Mouse (Mus musculus) intestine, embryonic 16.5 days (tissue): ENCODE results near the gene Zfp14. TPM values are rescaled to one million over a fixed set of nuclear protein-coding genes. Genes with fewer than 3 reads are reported as not detected.

ENCODE experiments used
- ATAC-seq: fragments of 200-750 bp; cut with Nextera tagmentation; 2 replicates; pipeline ENCODE4 v1.8.0; 2017; ENCODE audit warnings: moderate TSS enrichment, moderate library complexity
- H3K27ac ChIP-seq: fragments of 300-500 bp; sonication (generic); 2 replicates; pipeline ENCODE4 v1.5.1; 2014; ENCODE audit warnings: mild to moderate bottlenecking, low read length
- H3K27me3 ChIP-seq: fragments of 300-500 bp; sonication (generic); replicated peaks from 2 replicates; pipeline ENCODE4 v1.6.1; 2014; ENCODE audit warnings: low read length, control low read depth, mixed read lengths; ENCODE audit not compliant: control insufficient read depth, insufficient read depth
- H3K36me3 ChIP-seq: fragments of 300-500 bp; sonication (generic); 2 replicates; pipeline ENCODE4 v1.6.1; 2014; ENCODE audit warnings: low read length, control low read depth; ENCODE audit not compliant: control insufficient read depth, insufficient read depth
- H3K4me1 ChIP-seq: fragments of 300-500 bp; sonication (generic); 2 replicates; pipeline ENCODE4 v1.6.1; 2014; ENCODE audit warnings: low read length, control low read depth, mixed read lengths; ENCODE audit not compliant: control insufficient read depth, insufficient read depth
- H3K4me2 ChIP-seq: fragments of 300-500 bp; sonication (generic); 2 replicates; pipeline ENCODE4 v1.6.1; 2014; ENCODE audit warnings: low read depth, low read length, control low read depth
- H3K4me3 ChIP-seq: fragments of 300-500 bp; sonication (generic); 2 replicates; pipeline ENCODE4 v1.5.1; 2014; ENCODE audit warnings: mild to moderate bottlenecking, low read length
- H3K9ac ChIP-seq: fragments of 300-500 bp; sonication (generic); 2 replicates; pipeline ENCODE4 v1.6.1; 2014; ENCODE audit warnings: low read depth, low read length
- H3K9me3 ChIP-seq: fragments of 300-500 bp; sonication (generic); 2 replicates; pipeline ENCODE4 v1.6.1; 2016; ENCODE audit warnings: low read length, control low read depth; ENCODE audit not compliant: control insufficient read depth
- WGBS: fragments of 180-500 bp; shearing (Covaris S2); extraction: QIAGEN DNeasy Blood & Tissue Kit; methylation state at CpG from one replicate; pipeline ENCODE4 v1.1.7; 2014; 5-methylcytosine and 5-hydroxymethylcytosine counted together
- polyA plus RNA-seq: library from polyadenylated mRNA; unstranded; fragments of >200 nt; fragmentation: Nextera tagmentation; extraction: Ambion mirVana; gene quantifications from 2 replicates; pipeline ENCODE4 v1.2.1, GENCODE M21; 2015

The Zfp14 gene
- polyA plus RNA-seq, 1 experiment from 2014 or later, result 2.0 TPM

- Histone ChIP-seq H3K9me3 (no peaks in the 10 kb centered on the region), H3K4me2 (no peak overlapping the region), H3K27ac (no peak overlapping the region), H3K4me1 (no peaks in the 10 kb centered on the region), H3K27me3 (no peaks in the 10 kb centered on the region), H3K9ac (no peak overlapping the region), H3K4me3 (no peak overlapping the region), H3K36me3 (no peaks in the 10 kb centered on the region)
- ATAC-seq, result no peak
- 94% methylated on average over 12 of the region's 12 CpGs for WGBS
Measured at GRCm38 (mm10) chr7:30034331-30034730, 16.8 kb downstream of the Zfp14 start.

DNA sequence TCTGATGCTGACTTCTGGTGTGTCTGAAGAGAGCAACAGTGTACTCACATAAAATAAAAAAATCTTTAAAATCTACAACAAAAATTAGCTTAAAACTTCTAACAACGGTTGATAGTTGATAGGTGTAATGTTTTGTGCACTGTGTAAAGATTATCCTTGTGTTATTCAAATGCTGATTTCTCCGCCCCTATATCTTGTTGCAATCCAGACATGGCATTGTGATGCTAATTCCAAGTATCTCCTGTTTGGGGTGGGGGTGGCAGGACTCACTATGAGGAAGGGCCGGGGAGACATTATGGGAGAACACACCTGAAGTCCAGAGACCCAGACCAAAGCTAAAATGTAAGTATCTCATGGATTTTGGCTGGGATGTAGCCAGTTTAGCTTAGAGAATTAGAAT is 19.8 kb downstream of the Zfp14 start:
- no peak overlapping the region for H3K4me2 ChIP-seq
- WGBS, result 87% methylated on average over 3 of the region's 3 CpGs

DNA sequence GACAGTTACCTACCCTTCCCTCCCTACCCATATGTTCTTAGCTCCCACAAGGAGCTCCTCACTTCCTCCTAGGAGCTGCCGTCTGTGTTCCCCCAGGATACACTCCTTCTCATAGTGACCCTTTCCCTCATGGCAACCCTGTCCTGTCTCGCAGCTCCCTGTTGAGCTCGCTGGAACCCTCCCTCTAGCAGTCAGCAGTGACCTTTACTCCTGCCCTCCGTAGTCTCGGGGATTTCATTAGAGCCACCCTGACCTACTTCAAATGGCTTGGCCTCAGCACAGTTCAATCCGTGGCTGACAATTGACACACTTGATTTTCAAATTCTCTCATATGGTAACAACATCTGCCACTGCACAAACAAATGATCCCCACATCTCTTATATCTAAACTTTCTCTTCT is 20.5 kb downstream of the Zfp14 start:
- no peaks in the 10 kb centered on the region for H3K27me3 ChIP-seq
- no peaks in the 10 kb centered on the region for H3K36me3 ChIP-seq
- no peak overlapping the region for H3K9ac ChIP-seq
- WGBS, result 23% methylated on average over 6 of the region's 6 CpGs
- H3K4me3 ChIP-seq, result no peak overlapping the region
- no peaks in the 10 kb centered on the region for H3K9me3 ChIP-seq
- ATAC-seq, result no peak
- no peak overlapping the region for H3K4me2 ChIP-seq
- no peaks in the 10 kb centered on the region for H3K4me1 ChIP-seq
- H3K27ac ChIP-seq, result no peak overlapping the region

More for the DNA sequence above, 19.8 kb downstream of the Zfp14 start:
- H3K9me3 ChIP-seq, result no peaks in the 10 kb centered on the region
- ATAC-seq, result no peak
- H3K27ac ChIP-seq, result no peak overlapping the region
- H3K27me3 ChIP-seq, result no peaks in the 10 kb centered on the region
- no peak overlapping the region for H3K9ac ChIP-seq
- no peaks in the 10 kb centered on the region for H3K36me3 ChIP-seq
- H3K4me3 ChIP-seq, result no peak overlapping the region
- H3K4me1 ChIP-seq, result no peaks in the 10 kb centered on the region

DNA sequence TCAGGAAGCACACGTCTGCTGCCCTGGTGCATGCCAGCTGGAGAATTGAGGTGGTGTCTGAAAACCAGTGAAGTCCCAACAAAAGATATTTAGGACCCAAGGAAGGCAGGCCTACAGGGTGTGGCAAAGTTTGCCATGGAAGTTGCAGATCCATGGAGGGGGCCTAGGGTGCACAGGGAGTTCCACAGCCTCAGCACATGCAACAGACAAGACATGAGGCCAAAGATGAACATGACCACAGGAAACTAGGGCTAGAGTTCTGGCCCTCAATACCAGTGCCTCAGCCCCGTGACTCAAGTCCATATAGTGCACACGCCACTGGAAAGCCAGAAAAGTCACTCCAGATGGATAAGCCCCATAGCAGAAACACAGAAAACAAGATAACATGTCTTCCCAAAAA is 22.6 kb downstream of the Zfp14 start:
- Histone ChIP-seq H3K4me1 (no peaks in the 10 kb centered on the region), H3K4me3 (no peak overlapping the region), H3K27ac (no peak overlapping the region), H3K4me2 (no peak overlapping the region), H3K9me3 (no peaks in the 10 kb centered on the region), H3K36me3 (peaks cover 4% of the 10 kb centered on the region; the same call in 1 of the 2 replicates), H3K9ac (no peak overlapping the region), H3K27me3 (no peaks in the 10 kb centered on the region)
- ATAC-seq, result no peak
- WGBS, result 93% methylated on average over 3 of the region's 3 CpGs

- Histone ChIP-seq H3K4me1 (no peaks in the 10 kb centered on the region), H3K4me2 (no peak overlapping the region), H3K4me3 (no peak overlapping the region), H3K27me3 (no peaks in the 10 kb centered on the region), H3K36me3 (peaks cover 10% of the 10 kb centered on the region; the same call in 1 of the 2 replicates), H3K9me3 (no peaks in the 10 kb centered on the region), H3K27ac (no peak overlapping the region), H3K9ac (no peak overlapping the region)
- no peak for ATAC-seq
- WGBS, result 68% methylated on average over 4 of the region's 4 CpGs
Measured at GRCm38 (mm10) chr7:30027331-30027730, 23.8 kb downstream of the Zfp14 start.

DNA sequence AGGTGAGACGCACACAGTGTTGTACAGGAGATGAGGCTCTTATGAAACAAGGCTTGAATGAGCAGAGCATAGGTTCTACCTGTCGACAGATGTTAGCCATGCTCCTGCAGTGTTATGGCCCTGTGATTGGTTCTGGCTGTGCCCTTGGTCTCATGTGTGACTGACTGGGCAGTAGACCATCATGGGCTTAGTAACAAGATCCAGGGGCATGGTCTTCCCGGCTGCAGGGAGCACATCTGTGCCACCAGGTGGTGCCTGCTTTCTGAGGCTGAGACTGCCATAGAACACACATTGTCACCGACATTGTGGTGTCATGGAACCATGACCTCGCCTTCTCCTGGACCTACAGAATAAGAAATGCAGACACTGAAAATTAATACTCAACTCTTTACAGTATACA is 25.8 kb downstream of the Zfp14 start:
- WGBS, result 83% methylated on average over 5 of the region's 5 CpGs
- Histone ChIP-seq H3K36me3 (peaks cover 10% of the 10 kb centered on the region; the same call in 1 of the 2 replicates), H3K4me2 (no peak overlapping the region), H3K9me3 (no peaks in the 10 kb centered on the region), H3K27ac (no peak overlapping the region), H3K4me1 (no peaks in the 10 kb centered on the region), H3K27me3 (no peaks in the 10 kb centered on the region), H3K4me3 (no peak overlapping the region), H3K9ac (no peak overlapping the region)
- ATAC-seq, result no peak

GRCm38 (mm10) chr7:30023800-30024199 is 27.4 kb downstream of the Zfp14 start:
- no peaks in the 10 kb centered on the region for H3K9me3 ChIP-seq
- no peak for ATAC-seq
- H3K4me3 ChIP-seq, result no peak overlapping the region
- 85% methylated on average over 8 of the region's 8 CpGs for WGBS
- H3K27ac ChIP-seq, result no peak overlapping the region
- H3K4me1 ChIP-seq, result no peaks in the 10 kb centered on the region
- H3K36me3 ChIP-seq, result peaks cover 12% of the 10 kb centered on the region
- H3K9ac ChIP-seq, result no peak overlapping the region
- no peaks in the 10 kb centered on the region for H3K27me3 ChIP-seq
- H3K4me2 ChIP-seq, result no peak overlapping the region

DNA sequence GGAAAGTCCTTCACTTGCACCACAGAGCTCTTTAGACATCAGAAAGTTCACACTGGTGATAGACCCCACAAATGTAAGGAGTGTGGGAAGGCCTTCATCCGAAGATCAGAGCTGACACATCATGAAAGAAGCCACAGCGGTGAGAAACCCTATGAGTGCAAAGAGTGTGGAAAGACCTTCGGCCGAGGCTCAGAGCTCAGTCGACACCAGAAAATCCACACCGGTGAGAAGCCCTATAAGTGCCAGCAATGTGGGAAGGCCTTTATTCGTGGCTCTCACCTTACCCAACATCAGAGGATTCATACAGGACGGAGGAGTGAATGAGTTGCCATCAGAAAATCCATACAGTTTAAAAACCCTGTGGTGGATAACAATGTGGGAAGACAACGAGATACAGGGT is 27.9 kb downstream of the Zfp14 start:
- ATAC-seq, result no peak
- no peaks in the 10 kb centered on the region for H3K27me3 ChIP-seq
- no peak overlapping the region for H3K4me3 ChIP-seq
- no peak overlapping the region for H3K9ac ChIP-seq
- H3K4me1 ChIP-seq, result no peaks in the 10 kb centered on the region
- WGBS, result 95% methylated on average over 9 of the region's 9 CpGs
- no peaks in the 10 kb centered on the region for H3K9me3 ChIP-seq
- no peak overlapping the region for H3K4me2 ChIP-seq
- peaks cover 17% of the 10 kb centered on the region for H3K36me3 ChIP-seq
- H3K27ac ChIP-seq, result no peak overlapping the region

- no peak overlapping the region for H3K4me3 ChIP-seq
- no peaks in the 10 kb centered on the region for H3K27me3 ChIP-seq
- no peak for ATAC-seq
- H3K36me3 ChIP-seq, result peaks cover 34% of the 10 kb centered on the region
- 90% methylated on average over 2 of the region's 2 CpGs for WGBS
- H3K9ac ChIP-seq, result no peak overlapping the region
- no peaks in the 10 kb centered on the region for H3K9me3 ChIP-seq
- H3K27ac ChIP-seq, result no peak overlapping the region
- H3K4me2 ChIP-seq, result no peak overlapping the region
- no peaks in the 10 kb centered on the region for H3K4me1 ChIP-seq
Measured at GRCm38 (mm10) chr7:30019543-30019942, 31.6 kb downstream of the Zfp14 start.

DNA sequence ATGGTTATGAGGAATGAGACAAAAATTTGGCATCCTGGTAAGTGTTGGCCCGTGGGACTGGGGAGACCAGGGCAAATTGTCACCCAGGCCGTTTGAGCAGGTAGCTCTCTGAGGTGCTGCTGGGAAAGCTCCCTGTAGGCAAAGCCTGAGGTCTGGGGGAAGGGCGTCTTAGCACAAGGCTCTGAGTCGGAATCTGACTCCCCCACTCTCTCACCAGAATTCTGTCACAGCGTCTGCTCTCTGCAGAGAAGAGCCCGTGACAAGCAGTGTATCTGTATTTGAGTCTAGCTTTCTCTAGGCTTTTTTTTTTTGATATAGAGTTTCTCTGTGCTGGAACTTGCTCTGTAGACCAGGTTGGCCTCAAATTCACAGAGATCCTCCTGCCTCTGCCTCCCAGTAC is 34.0 kb downstream of the Zfp14 start:
- WGBS, result 94% methylated on average over 6 of the region's 6 CpGs
- Histone ChIP-seq H3K4me2 (no peak overlapping the region), H3K9me3 (no peaks in the 10 kb centered on the region), H3K4me1 (no peaks in the 10 kb centered on the region), H3K36me3 (peaks cover 28% of the 10 kb centered on the region), H3K27ac (no peak overlapping the region), H3K9ac (no peak overlapping the region), H3K4me3 (no peak overlapping the region), H3K27me3 (no peaks in the 10 kb centered on the region)
- no peak for ATAC-seq
